Mouse (Mus musculus) ES-Bruce4 (cell line): ENCODE results near the gene Nudt21.

Experiments
- CTCF ChIP-seq: IDR thresholded peaks from one replicate; pipeline ENCODE4 v1.8.1; 2011; ENCODE audit warnings: low read depth, low read length
- EP300 ChIP-seq: IDR thresholded peaks from 2 replicates; pipeline ENCODE4 v1.6.1; 2011; ENCODE audit warnings: low read depth, low read length; ENCODE audit not compliant: insufficient read depth
- POLR2A ChIP-seq: IDR thresholded peaks from one replicate; pipeline ENCODE4 v1.8.1; 2011; ENCODE audit warnings: low read length; ENCODE audit not compliant: insufficient read depth

DNA sequence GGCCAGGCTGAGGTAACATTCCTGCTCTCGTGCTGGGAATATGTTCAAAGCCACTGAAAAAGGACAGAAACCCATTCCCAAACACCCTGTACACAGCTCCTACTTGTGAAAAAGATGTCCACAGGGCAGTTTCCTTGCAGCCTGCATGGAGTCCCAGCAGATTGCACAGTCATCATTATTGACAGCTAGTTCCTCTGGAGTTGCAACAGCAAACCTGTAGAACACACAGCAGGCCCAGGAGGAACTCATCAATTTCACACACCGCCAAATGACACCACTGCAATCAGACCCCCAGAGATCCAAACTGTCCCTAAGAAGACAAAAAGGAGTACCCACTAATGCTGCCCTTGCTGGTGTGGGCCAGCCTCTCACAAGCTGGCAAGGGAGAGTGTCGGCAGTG lies 52.1 kb downstream of the Nudt21 start:
- no peak for TF ChIP-seq EP300
- no peak for TF ChIP-seq CTCF
- TF ChIP-seq POLR2A, result no peak
